Mouse (Mus musculus): ENCODE measurements around the gene Rab5b.
"Not testable (repeated sequence)": the region's sequence is repeated elsewhere in the genome, so short reads cannot be mapped to it uniquely, and the experiment has no call there.

The Rab5b gene

DNA sequence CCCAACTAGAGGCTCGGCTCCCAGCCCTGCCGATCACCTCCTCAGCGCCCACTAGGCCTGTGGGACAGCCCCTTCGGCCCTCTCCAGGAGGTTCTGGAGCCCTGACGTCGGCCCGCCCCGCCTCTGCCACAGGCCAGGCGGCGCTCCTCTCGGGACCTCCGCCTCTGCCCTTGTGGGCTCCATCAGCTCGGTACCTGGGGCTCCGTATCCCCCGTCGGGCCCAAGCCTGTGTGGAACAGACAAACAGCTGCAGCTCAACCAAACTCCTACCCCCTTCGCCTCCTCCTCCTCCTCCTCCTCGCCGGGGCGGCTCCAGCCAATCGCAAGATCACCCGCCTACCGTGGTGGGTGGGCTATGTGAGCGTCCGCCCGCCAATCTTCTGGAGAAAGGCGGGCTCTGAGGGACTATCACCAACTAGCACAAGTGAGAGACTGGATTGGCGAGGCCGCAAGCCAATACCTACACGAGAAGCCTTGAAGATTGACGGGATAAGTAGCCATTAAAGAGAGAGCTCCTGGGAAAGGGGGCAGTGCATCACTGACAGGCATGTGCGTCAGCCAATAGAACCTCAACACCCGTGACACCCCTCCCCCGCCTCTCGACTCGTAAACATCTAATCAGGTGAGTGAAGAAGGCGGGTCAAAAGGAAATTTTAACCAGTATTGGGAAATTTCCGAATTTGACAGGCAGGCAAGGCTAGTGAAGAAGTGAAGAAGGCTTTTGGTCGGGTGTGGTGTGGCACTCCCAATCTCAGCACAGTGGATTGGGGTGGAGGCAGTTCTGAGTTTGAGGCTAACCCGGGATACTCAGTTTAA, at the start of gene Rab5b:
TSS of gene Rab5b (minus strand) at position 273 of the 816 bp plus-strand sequence.
- peak; percentile 99 for DNase-seq (ENCODE audit: low spot score)

DNA sequence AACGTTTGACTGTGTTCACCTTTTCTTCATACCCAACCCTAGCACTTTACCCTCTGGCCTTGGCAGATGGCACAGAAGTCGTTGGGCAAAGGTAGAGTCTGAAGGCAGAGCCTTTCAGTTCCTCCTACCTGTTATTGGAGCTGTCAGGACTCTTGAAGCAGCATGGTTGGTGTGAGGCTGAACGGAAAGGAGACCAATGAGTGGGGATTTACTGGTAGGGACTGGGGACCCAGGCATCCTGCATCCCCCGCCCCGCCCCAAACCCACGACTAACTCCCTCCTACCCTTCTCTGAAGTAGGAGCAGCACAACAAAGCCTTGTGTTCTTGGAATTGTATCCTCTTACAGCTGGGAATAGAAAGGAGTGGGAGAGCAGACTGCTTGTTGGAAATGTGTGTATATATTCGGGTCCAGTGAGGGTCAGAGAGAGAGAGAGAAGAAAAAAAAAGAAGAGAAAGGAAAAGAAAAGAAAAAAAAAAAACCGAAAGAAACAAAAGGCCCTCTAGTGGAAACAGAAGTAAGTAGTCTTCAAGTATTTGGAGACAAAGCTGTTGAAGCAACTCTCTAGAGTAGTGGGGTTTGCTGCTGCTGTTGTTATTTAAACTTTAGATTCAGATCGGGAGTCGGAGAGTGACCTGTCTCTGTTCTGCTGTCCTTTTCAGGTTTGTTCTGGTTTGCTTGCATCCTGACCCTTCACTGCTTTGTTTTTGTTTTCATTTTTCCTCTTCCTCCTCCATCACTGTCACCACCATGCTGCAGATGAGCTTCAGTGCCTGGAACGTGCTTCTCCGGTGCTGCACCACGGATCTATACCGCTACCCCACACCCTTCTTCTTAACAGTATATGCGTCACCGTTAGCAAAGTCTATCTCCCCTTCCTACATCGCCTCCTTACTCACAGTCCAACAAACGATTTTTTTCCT, 48.9 kb upstream of the Rab5b start, which contains the start of gene Dgka:
TSS of gene Dgka (minus strand) at position 176 of the 922 bp plus-strand sequence.
- no peak for DNase-seq (ENCODE audit: low spot score)

DNA sequence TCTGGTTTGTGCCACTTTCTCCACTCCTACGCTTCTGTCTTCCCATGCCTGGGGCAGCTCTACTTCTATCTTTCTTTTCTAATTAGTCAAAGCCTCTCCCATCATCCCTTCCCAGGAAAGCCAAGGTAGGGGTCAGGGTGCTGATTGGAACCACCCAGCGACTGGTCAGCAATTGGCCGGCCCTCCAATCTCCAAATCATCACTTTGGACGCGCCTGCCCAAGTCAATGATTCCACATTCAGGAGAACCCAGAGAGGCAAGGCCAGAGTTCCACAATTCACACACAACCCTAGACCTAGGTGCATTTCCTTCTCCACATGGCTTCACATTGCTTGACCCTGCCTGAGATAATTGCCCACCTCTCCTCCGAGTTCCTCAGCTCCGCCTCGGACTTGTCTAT, 48.1 kb upstream of the Rab5b start:
- no peak for DNase-seq (ENCODE audit: low spot score)

DNA sequence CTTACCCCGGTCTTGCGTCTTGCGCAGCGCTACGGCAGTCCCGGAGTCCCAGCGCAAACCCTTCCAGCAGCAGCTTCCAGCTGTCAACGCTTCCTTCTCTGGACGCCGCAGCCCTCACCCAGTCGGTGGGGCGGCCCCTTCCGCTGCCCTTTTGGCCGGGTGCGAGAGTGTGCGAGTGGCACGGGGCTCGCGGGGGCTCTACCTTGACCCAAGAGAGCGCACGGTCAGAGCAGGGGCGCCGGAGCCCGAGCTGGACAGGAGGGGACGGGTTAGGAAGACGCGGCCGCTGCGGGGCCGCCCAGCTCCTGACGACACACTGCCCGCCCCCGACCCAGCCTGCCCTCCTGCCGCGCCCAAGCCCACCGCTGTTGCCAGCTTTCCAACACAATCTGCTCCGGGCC, 47.7 kb upstream of the Rab5b start:
- peak; percentile 30 for DNase-seq (ENCODE audit: low spot score)

DNA sequence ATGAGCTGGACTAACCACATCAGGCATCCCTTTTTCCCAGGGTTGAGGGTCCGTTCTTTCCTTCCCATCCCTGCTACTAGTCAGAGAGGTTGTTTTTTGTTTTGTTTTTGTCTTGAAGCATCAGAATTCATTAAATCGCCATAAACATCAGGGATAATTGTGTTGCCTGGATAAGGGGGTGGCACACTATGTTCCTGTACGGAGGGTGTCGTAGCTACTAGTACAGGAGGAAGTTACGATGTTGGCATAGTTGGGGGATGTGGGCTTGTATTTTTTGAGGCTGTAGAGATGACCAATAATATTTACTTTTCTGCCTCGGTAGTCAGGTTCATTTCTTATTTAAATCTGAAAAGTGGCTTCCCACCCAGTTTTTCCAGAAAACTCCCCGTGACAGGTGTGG, 47.2 kb upstream of the Rab5b start:
- DNase-seq (ENCODE audit: low spot score) = no peak

DNA sequence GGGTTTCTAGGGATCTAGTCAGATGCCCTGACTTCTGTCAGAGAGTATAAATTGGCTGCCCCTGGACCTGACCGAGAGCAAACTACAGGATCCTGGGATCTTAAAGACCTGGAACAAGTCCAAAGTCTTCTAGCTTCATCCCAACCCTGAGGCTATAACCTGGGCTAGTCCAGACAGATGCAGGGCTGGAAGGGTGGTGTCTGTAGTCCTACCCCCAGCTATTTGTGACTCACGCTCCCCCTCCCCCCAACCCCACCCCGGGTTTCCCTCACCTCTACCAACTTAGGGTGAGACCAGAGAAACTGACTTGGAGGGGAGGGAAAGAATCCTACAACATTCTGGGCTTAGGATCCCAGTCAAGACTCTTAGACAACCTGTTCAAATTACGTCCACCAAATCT, 46.6 kb upstream of the Rab5b start:
- no peak for DNase-seq (ENCODE audit: low spot score)

DNA sequence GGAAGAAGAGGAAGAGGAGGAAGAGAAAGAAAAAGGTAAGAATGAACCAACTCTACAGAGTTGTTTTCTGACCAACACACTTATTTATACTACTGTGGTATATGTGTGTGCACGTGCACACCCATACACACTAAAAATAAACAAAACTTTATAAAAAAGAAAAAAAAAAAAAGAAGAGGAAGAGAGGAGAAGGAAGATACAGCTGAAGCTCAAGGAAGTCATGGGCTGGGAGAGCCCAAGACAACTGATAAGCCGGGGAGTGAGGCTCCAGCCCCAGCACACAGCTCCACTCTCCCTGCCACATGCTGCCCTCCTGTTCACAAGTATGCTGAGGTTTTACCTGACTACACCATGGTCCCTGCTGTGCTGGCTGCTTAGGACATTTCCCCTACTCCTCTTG, 44.2 kb upstream of the Rab5b start:
- DNase-seq (ENCODE audit: low spot score) = no peak

DNA sequence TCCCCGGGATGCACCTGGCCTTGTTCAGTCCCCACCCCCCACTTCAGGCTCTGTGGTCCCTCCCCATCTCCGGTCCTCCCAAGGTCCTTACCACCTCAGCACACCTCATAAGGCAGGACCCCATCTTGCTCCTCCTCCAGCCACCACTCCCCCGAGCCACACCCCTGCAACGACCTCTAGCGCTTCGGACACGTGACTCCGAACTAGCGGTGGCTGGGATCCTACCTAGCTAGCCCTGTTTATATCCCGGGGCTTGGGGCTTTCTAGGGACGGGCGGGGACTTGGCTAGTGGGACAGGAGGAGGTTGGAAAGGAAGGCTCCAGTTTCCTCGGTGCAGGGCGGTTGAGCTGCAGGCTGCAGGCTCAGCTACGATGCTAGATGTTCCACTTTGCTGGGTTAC, 41.4 kb upstream of the Rab5b start:
- DNase-seq (ENCODE audit: low spot score) = no peak

DNA sequence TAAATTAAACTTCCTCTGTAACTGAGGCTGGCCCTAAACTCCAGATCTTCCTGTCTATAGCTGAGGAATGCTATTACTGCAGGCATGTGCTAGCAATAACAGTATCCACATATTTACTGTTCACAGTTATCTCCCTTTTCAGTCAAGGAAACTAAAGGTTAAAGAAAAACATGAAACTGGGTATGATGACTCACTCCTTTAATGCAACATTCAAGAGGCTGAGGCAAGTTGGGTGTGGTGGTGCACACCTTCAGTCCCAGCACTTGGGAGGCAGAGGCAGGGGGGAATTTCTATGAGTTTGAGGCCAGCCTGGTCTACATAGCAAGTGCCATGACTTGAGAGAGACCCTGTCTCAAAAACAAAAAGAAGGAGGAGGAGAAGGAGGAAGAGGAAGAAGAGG, 35.9 kb upstream of the Rab5b start:
- DNase-seq (ENCODE audit: low spot score) = no peak

DNA sequence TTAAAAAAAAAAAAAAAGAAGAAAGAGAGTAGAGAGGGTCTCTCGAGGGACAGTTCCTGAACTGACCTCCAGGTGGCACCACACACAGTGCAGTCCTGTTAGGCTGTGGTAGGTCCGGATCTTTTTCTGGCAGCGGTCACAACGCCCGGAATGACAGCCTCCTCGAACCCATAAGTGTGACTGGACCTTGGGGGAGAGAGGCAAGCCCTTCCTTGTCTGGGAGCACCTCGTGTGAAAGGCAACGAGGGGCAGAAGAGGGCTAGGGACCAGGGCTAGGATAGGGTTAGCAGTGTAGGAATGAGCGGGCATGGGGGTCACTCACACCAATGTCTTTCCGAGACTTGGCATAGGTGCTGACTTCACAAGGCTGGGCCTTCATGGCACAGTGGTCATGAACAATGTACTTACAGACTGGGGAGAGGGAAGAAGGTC, 35.0 kb upstream of the Rab5b start:
- DNase-seq (ENCODE audit: low spot score) = peak; percentile 42

DNA sequence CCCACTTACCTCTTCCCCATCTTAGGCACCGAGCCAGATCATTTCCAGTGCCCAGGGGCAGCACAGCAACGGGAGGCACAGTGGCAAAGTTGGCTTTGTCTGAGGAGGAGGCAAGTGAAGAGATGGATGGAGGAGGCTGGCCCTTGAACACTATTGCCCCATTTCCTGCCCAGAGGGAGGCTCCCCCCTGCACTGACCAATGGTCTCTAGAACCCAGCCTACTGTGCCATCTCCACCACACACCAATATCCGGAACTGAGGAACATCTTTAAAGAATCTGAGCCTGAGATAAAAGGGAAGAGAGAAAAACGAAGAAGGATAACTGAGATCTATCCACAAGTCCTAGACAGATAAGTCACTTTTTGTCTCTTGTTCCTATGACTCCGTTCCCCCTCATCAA, 32.0 kb upstream of the Rab5b start:
- DNase-seq (ENCODE audit: low spot score) = no peak

DNA sequence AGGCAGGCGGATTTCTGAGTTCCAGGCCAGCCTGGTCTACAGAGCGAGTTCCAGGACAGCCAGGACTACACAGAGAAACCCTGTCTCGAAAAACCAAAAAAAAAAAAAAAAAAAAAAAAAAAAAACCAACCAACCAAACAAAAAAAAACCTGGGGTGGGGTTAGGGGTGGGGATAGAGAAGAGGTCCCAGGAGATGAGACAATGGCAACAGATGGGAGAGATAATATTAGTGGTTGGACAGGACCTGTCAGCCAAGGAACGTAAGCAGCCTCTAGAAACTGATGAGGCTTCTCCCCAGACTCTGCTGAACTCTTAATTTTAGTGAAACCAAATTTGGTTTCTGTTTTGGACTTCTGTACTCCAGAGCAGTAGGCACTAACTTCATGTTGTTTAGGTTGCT, 29.4 kb upstream of the Rab5b start:
- DNase-seq (ENCODE audit: low spot score) = not testable (repeated sequence)

DNA sequence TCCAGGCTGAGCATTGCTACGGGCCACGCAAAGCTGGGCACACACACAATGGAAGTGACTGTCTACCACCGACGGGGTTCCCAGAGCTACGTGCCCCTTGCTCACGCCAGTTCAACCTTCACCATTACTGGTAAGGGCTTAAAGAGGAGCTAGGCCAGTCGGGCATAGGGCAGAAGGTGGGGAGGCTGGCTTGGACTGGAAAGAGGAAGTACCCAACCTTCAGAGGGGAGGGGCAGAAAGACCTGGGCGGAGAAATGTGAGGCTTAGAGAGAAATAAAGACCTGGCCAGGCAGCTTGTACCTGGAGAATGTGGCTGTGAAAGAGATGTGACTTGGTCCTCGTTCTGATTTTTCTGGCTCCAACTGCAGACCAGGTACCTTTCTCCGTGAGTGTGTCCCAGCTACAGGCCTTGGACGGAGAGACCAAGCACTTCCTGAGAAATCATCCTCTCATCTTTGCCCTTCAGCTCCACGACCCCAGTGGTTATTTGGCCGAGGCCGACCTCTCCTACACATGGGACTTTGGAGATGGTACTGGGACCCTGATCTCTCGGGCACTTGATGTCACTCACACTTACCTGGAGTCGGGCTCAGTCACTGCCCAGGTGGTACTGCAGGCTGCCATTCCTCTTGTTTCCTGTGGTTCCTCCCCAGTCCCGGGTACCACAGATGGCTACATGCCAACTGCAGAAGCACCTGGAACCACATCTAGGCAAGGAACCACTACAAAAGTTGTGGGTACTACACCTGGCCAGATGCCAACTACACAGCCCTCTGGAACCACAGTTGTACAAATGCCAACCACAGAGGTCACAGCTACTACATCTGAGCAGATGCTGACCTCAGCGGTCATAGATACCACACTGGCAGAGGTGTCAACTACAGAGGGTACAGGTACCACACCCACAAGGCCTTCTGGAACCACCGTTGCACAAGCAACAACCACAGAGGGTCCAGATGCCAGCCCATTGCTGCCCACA, 19.8 kb upstream of the Rab5b start:
- no peak for DNase-seq (ENCODE audit: low spot score)

DNA sequence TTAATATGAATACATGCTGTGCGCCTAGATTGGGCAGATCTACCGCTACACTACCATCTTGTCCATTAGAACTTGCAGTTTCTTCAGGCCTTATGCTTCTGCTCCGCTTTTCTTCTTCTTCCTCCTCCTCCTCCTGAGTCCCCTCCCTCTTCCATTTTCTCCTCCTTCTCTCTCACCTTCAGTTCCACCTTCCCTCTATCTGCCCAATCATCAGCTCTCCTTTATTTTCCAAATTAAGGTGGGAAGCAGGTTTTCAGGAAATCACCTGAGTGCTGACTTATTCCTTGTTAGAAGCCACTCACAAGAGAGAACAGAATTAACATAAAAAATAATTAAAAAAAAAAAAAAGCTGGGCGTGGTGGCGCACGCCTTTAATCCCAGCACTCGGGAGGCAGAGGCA, 15.3 kb upstream of the Rab5b start:
- DNase-seq (ENCODE audit: low spot score) = not testable (repeated sequence)

DNA sequence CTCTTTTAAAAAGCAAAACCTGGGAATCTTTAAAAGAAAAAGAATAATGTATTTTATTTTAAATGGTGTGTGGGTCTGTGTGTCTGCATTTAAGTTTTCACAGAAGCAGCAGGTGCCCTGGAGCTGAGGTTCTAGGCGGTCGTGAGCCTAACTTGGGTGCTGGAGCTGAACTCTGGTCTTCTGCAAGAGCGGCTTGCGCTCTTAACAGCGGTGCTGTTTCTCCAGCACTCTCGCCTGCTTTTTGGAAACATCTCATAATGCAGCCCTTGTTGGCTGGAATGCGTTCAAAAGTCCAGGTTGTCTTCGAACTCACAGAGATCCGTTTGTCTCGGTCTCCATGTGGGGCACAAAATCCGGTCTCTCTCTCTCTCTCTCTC, 9.2 kb upstream of the Rab5b start:
- DNase-seq (ENCODE audit: low spot score) = no peak

DNA sequence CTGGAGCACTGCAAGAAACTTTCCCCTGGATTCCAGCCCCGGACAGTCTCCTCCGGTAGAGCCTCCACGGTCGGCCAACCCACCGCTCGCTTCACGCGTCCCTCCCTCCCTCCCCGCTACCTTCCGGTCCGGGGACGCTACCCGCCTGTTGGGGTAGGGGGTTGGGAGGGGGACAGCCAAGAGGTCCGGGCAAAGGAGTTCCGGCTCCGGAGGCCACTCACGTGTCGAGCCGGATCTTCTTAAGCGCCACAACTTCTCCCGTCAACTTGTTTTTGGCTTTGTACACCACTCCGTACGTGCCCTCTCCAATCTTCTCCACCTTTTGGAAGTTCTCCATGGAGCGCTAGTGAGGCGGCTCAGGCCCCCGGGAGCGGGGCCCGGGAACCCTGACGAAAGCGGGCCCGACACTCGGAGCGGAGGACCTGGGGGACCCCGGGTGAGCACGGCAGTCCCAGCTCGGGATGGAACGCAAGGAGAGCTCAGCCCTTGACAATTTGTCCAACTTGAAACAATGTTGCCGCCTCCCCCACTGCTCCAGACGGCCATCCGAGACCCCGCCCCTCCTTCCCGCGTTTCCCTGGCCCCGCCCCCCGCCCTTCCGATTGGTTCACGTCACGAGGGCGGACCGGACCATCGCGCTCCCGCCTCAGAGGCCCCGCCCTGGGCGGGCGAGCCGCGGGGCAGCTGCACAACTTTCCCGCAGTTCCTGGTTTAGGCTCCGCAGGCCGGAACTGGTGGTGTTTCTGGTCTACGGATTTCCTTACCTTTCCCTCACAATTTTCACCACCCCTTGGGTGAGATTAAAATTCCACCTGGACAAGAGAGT, 8.6 kb upstream of the Rab5b start, which contains the start of gene Cdk2:
TSS of gene Cdk2 (minus strand) at position 541 of the 826 bp plus-strand sequence.
- peak; percentile 89 for DNase-seq (ENCODE audit: low spot score)

DNA sequence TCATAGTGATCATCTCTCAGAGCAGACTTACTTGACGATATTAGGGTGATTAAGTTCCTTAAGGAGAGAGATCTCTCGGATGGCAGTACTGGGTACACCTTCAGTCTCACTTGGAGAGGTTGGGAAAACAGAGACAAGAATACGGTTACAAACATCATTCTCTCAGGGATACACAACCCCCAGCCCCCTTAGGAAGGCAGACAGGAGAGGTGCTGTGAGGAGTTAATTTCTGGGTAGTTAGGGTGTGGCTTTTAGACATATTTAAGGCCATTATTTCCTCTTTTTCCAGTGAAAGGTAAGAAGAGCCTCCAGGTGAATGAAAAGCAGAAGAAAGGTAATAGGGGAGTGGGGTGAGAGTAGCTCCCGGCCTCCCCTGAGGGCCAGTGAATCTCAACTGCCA, 7.8 kb upstream of the Rab5b start, which contains the start of gene Pmel:
TSS of gene Pmel (plus strand) at position 301 of the 400 bp plus-strand sequence.
- no peak for DNase-seq (ENCODE audit: low spot score)

DNA sequence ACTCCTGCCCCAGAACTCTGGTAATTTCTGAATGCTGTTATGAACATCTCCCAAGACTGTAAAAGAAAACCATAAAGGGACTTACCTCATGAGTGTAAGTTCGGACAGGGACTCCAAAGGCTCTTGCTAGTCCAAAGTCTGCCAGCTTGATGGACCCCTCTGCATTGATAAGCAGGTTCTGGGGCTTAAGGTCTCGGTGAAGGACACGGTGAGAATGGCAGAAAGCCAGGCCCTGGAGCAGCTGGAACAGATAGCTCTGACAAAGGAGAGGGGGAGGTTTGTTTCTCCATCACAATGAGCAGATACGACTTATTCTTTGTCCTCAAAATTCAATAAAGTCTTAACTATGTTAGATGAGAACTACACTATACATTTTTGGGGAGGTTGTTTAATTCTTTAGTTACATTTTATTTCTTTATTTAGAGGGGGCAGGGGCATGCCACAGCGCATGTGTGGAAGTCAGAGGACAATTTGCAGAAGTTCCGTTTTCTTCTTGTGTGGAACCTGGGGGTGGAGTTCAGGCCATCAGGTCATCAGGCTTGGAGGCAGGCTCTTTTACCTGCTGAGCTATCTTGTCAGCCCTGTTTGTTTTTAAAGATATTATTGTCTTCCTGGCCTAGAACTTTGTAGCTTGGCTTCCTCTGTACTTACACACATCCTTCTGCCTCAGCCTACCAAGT, 6.4 kb upstream of the Rab5b start:
- peak; percentile 49 for DNase-seq (ENCODE audit: low spot score)

DNA sequence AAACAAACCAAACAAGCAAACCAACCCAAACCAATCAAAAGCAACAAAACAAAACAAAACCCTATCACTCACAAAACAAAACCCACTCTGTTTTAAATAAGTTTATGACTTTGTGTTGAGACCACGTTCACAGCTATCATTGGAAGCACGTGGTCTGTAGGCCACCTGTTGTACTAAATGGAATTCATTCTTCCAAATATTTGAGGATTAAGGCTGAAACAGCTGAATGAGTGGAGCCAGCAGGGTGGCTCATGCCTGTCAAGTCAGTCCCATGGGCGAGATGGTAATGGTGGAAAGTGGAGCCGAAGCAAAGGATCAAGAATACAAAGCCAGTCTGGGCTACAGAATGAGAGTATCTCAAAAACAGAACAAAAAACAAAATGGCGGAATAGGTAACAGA, 4.6 kb upstream of the Rab5b start:
- no peak for DNase-seq (ENCODE audit: low spot score)

DNA sequence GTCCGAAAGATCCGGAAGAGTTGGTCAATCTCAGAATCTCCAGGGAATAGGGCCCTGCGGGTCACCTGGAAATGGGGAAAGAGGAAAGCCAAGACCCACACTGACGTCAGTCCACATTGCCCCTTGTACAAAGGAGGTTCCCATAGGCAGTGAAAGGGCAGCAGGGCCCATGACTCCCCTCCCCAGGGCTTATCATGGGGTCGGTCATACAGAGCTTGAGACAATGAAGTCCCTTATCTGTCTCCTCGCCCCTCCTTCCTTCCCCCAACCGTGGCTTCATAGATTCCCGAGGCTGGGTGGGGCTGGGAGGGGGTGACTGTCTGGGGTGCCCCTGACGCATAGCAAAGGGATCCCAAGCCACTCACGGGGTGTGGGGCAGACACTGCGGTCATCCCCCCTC, 3.5 kb upstream of the Rab5b start:
- no peak for DNase-seq (ENCODE audit: low spot score)

Data from ovary, adult 18-20 months (tissue).